Mouse (Mus musculus) frontal cortex, adult 2 months (tissue): ENCODE measurements around the gene H2-DMa. TPM values are rescaled to one million over a fixed set of nuclear protein-coding genes. Genes with fewer than 3 reads are reported as not detected.
A peak's percentile ranks its signal among the peaks of the same experiment; 100 is the strongest.

Experiments
- DNase-seq, 2 experiments: peaks; one replicate each; pipeline ENCODE4 v3.0.0; 2022; ENCODE audit warnings: low spot score in 1 of 2; ENCODE audit errors: extremely low spot score in 1 of 2
- polyA plus RNA-seq: library from polyadenylated mRNA; depleted of rRNA; stranded (reverse); fragments of >200 nt; gene quantifications from 2 replicates; pipeline ENCODE4 v1.2.3, GENCODE M21; 2012

The H2-DMa gene
- polyA plus RNA-seq, 1 experiment, result 26.8 TPM

DNA sequence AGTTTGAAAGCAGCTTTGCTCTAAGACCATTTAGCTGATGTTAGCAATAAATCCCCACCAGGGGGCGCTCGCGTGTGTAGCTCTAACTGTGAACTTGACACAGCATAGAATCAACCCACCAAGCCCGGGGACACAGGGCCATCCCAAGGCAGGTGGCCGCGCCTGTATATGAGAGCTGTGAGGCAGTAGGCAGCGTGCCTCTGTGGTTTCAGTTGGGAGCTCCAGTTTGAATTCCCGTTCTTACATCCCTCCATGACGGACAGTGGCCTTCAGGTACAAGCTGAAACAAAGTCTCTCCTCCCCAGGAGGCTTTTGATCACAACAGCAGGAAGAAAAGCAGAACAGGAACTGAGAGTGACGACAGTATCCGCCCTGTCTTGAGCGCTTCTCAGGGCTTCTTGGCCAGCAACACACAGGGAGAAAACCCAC is 17.7 kb upstream of the H2-DMa start:
- peak; percentile 74 to 96 for DNase-seq

DNA sequence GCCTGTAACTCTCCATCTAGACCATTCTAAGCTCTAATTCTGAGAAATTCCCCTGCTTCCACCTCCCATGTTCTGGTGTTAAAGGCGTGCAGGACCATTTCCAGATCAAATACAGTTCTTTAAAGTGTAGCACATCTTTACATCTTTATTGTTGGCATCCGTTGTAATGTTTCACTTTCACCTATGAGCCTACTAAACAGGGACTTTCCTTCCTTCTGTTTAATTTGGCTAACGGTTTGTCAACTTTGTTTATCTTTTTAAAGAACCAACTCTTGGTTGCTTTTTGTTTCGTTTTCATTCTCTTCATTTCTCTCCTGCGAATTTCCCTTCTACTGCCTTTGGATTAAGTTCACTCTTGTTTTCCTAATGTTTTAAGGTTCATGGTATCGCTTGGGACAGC is 16.5 kb upstream of the H2-DMa start:
- no peak for DNase-seq

DNA sequence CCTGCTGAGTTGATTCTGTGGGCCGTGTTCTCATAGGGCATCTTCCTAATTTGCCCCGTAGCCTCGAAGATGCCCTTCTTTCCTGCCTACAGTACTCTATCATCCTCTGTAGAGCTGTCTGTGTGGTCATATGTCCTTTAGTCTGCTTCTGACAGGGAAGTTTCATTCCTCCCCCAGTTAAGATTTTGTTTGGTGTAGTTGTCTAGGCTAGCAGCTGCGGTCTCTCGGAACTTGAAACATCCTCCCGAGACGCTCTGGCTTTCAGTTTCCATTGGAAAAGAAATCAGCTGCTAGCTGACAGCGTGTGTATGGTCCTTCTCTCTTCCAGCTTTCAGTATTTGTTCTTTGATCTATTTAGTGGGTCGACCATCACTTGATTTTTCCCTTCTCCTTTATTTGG is 14.5 kb upstream of the H2-DMa start:
- no peak for DNase-seq

DNA sequence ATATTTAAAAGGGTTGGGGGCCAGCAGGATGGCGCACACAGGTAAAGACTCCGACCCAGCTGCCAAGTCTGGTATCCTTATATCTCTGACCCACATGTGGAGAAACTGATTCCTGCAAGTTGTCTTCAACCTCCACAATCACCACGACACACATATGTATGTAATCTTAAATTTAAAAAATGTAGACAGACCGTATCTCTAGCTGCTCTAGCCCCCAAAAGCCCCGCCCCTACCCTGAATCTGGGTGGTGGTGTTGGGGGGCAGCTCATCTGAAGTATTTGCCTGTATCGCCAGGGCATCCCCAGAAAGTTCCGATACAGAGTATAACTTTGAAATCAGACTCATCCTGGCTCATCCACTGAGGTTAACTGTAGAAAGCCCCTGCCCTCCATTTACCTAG is 12.8 kb upstream of the H2-DMa start:
- no peak for DNase-seq

DNA sequence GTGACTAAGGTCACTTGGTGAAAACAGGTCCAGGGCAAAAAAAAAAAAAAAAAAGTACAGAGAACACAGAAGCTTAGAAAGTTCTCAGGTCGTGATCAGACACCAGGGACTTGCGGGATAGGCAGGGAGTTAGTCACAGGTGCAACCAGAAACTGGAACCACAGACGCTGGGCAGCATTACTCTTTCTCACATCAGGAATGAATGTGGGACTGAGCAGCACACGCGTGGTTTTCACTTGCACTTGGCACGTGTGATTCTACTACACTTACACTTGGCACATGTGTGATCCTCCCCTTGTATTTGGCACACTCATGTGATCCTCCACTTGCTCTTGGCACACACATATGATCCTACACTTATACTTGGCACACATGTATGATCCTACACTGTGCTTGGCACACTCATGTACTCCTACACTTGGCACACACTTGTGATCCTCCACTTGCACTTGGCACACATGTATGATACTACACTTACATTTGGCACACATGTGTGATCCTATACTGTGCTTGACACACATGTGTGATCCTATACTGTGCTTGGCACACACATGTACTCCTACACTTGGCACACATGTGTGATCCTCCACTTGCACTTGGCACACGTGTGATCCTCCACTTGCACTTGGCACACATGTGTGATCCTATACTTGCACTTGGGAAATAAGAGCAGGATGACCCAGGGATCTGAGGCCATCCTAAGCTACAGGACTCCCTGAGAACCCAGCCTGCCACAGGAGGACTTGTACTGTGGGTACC is 12.1 kb upstream of the H2-DMa start:
- DNase-seq, result no peak

DNA sequence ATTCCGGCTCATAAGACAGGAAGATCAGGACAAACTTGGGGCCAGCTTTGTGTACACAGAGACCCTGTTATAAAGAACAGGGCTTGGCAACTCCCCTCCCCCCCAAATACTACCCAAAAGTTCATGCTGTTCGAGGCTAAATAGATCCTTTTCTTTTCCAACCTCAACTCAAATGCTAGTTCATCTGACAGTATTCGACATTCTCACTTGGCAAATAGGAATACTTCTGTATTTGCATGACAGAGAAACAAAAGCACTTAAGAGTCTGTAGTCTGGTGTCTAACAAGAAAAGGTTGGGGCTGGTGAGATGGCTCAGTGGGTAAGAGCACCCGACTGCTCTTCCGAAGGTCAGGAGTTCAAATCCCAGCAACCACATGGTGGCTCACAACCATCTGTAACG is 10.9 kb upstream of the H2-DMa start:
- DNase-seq, result no peak

DNA sequence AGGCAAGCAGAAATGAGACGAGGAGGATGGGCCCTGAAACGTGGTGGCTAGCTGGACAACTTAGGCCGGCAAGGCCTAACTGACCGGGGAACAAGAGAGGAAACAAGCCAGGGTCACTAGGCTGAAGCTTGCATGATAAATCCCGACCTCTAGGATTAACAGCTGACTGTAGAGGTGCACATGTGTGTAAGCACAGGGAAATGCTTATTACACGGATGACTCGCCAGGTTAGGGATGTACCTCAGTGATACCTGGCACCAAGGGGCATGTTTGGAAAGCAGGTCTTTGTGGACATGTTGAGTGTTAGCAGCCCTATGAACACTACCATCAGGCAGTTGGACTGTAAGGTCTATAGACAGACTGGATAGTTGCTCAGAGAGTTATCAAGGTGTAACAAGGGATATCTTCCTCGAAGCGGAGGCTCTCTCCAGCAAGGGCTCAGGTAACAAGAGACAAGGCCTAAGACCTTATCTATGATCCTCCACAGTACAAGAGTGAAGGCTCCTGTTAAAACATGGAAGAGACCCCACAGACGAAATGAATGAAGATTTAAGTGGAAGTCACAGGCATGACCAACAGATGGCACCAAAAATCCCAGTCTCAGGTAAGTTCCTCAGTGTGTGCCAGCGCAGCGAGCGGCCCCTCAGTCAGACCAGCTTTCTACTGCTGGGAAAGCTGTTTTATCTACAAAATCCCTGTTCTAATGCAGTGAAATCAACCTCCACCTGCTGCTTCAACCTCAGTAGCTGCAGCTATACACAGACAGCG is 10.1 kb upstream of the H2-DMa start:
- DNase-seq, result no peak

DNA sequence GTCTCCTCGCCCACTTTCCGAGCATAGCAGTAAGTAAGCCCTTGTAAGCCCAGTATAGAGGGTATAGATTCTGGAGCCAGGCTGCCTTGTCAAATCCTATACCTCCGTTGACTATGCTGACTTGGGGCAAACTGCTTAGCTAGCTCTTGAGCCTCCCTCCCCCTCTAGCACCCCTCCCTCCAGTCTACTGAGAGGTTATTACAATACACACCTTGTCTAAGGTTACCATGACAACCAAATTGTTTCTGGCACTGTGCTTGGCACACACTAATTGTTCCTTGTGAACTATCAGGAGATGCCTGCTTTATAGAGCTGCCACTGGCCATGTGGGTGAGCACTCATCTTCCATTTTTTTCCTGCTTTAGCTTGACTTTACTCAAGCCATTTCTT is 9.5 kb upstream of the H2-DMa start:
- DNase-seq, result no peak

DNA sequence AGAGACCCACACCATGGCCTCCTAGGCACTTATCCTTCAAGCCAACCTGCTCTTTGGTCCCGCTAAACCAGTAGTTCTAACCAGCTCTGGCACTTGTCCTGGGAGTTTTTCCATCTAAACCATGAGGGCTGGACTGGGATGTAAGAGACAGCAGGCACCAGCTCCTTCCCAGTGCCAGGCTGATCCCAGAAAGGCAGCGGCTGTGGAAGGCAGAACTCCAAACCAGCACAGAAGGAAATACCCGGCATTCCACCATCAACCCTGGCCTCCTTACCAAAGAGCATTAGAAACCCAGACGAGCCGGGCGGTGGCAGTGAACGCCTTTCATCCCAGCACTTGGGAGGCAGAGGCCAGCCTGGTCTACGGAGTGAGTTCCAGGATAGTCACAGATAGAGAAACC is 9.0 kb upstream of the H2-DMa start:
- DNase-seq, result no peak

DNA sequence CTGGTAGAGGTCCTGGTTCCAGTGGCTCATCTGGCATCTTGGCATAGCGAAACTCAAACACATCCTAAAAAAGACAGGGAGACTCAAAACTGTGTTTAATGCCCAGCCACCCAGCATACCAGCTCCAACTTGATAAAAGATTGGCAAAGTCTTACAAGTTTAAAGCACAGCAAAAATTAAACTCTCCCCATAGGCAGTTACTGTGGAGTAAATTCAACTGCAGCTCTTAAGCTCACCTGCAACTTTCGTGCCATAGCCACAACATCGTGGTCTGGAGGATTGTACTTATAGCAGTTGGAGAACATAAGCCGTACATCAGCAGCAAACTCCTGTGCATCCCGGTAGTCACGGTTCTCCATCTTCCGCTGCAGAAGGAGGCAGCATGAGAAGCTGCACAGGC is 5.2 kb upstream of the H2-DMa start:
- no peak for DNase-seq

DNA sequence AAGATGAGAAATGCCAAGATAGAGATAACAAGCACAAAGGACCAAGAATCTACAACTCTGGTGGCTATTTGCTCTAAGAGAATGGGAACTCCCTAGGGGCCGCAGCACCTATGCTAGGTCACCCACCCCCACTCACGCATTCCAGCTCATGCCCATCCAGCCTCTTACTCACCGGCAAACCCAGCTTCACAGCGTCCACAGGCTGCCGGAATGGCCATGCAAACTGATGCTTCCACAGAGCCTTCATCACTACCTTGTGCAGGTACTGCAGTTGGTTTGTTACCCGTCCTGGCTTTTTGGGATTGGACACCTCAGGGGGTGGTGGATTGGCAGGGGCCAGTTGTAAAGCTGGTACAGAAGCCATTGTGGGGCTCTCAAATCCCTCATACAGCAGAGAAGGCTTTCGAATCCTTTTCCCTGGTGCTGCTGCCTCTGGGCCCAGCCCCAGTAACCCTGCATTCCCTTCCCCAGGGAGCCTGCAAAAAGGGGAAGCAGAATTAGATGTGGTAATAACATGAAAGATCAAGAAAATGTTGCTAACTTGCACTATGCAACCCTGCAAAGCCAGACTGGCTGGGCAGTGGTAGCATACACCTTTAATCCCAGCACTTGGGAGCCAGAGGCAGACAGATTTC is 2.5 kb upstream of the H2-DMa start:
- DNase-seq, result no peak

DNA sequence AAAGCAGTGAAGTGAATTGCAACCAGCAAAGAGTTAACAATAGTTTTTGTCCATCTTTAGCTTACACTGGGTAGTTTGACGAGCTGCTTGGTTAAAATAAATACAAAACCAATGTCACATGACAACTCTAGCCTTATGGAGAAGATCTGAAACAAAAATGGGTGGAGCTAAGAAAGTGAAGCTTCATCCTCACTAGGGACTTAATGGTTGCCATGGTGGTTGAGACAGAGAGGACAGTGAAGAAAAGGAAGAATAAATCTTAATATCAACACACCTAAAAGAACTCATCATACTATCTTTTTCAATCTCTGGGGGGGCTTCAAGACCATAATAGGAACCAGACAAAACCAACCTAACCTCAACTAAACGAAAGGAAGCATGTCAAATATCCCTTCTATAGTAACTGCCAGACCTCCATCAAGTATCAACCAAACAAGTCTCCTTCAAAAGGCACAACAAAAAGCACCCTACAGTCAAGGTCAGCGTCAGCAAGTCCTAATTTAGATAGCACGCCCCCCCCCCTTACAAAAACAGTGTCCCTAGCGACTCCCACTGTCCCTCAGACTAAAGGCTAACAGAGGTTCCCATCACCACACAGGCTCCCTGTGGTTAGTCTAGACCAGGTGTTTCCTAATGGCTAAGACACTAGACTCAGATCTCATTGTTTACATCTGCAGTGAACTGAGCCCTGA is 1.8 kb upstream of the H2-DMa start:
- no peak for DNase-seq

DNA sequence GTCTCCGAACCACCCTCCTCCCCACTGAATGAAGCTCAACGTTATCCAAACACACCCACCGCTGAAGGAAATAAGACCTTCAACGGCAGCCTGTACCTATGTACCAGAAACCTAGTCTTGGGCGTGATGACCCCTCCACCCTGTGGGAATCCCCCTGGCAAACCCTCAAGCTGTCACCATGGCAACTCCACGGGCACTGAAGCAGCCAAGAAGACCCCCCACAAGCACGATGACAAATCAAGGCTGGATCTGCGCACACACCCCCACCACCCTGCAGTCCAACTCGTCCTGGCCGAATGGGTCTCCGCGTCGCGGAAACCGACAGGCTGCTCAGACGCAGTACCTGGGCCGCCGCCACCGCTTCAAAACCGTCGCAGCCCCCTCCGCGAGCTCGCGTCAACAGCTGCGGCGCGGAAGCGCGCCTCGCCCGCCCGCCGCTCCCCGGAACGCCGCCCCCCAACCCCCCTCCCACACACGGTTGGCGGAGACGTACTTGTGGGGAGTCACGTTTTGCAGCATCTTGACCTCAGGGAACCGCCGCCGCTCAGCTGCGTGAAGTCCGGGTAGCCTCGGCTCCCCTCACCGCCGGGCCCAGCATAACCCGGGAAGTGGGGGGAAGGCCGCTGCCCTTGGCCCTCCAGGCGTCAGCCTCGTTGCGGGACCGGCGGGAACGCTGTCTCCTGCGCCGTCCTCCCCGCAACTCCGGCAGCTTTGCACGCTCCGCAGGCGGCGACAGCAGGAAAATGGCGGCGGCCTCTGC is 1.0 kb upstream of the H2-DMa start:
- DNase-seq, result no peak

DNA sequence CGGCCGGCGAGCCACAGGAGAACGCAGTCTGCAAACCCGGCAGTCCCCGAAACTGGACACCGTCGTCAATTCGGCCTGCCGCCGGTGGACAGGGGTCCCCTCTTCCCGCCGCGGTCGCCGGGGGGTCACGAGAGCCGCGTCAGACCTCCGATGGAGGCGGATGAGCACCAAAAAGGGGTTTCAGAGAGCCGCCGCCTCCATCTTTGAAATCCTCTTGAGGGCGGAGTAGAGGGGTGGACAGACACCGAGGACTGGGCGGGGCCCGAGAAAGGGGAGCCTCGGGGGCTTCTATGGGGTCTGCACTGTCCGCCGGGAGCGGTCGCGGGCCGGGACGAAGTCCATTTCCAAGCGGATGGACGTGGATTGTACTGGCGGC is 480 bp upstream of the H2-DMa start:
- no peak for DNase-seq

DNA sequence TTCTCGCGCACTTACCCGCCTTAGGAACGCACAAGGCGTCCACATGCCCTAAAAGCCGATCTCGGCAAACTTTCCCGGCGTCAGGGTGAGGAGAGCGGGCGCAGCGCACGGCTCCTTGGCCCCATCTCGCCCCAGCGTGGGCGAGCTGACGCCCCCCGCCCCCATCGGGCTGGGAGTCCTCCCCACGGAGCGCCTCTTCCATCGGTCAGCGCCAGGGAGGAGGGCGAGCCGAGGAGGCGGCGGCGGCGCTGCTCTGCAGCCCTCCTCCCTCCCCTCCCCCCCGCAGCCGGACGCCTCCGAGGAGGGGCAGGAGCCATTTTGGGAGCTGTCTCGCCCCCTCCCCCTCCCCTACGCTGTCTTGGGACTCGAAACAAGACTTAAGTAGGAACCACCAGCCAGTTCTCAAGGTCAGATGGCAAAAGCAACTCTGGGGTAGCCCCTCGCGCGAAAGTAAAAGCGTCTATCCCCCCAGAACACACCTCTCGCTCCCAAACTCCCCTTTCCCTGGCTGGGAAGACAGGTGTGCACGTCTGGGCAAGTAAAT is 911 bp downstream of the H2-DMa start:
- DNase-seq, result peak; percentile 79 to 89

DNA sequence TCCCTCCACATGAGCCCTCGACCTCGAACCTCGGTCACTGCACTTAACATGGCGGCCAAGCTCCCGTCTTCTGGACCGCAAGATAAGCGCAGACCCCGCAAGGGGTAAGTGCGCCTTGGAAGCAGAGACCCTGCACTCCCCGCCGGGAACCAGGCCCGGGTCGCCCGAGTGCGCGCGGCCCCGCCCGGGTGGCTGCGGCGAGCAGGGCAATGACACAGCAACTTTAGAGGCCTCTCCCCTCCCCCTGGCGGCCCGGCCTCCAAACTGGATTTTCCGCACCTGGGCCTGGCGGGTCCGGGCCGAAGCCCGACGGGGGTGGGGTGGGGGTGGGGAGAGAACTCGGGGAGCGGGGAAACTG is 1.5 kb downstream of the H2-DMa start:
- peak; percentile 46 to 75 for DNase-seq

DNA sequence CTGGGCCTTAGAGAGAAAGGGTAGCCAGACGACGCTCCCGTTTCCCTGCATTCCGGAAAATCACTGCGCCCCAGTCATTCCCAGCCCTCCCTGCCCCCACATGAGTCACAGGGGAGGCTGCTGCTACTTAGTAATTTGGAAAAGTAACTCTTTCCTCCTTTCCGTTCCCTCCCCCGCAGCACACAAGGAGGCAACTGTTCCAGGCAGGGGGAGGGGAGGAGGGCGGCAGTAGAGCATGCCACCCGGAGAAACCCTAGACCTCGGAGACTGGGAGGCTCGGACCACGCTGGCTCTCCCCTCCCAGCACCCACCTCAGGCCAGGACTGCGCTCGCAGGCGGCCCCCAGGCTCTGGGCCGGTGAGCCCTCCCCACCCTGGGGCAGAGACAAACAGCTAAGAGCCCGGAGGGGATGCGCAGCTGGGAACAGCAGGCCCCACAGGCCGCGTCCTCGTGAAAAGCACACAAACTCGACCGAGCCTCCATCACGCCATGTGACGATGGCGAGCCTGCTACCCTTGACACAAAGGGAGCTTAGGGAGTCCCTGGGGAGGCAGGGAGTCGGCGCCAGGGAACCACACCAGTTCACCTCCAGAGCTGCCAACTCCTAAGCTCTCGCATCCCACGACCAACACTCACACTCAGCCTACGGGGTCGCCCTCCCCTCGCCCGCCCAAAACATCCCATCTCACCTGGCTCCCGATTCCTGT is 2.0 kb downstream of the H2-DMa start:
- peak; percentile 88 to 93 for DNase-seq

DNA sequence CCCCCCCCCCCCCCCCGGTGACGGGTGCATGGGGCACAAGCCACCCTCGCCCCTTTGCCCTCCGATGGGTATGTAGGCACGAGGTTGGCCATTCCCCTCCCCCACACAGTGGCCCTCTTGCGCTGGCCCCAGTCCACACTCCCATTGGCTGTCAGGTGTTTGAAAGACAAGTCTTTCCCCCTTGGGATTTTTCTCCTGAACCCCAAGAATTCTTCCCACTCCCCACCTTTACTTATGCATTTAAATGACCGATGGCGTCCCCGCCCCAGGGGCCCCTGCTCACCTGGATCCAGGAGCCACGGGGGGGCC is 2.5 kb downstream of the H2-DMa start:
- DNase-seq, result peak; percentile 49 to 62

DNA sequence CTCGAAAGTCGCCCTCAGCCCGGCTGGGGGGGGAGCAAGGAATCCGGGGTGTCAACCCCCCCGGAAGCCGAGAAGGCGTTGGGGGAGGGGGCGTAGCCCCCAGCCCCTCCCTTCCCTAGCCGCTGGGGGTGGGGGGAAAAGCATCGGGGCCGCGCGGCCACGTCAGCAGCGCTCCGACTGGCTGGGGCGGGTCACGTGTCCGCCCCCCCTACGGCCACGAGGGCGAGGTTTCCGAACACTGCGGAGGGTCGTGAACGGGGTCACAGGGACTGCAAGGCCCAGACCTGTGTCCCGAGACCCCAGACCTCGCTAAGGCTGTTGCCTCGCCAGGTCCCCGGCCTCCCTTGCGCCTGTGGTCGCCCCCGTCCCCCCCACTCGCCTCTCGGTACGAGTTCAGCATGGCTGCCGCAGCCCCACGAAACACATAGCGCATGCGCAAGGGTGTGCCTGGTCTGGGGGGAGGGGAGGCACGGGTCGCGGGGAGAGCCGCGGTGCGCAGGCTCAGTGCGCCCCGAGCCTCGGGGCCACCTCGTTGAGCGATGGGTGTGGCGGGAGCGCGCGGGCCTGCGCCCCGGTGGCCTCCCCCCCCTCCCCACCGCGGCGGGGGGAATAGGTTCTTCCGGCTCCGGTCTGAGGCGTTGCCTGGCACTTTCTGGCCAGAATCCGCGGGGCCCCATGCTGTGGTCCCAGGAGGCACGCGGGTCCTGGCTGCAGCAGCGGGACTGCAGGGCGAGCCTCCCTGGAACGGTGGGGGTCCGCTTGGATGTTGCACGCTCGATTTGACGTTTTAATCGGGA is 3.0 kb downstream of the H2-DMa start, which contains the start of gene Brd2:
Gene Brd2 (minus strand): TSS at position 447 of the 797 bp plus-strand sequence.
- peak; percentile 90 to 96 for DNase-seq
